Mouse (Mus musculus) kidney, postnatal 4 days (tissue): Measurements from ENCODE around the gene Mrps25.

Experiments
- DNase-seq, 2 experiments: peaks; one replicate each; pipeline ENCODE4 v3.0.0; 2021; ENCODE audit warnings: mixed read lengths in 2 of 2

Mrps25 gene

DNA sequence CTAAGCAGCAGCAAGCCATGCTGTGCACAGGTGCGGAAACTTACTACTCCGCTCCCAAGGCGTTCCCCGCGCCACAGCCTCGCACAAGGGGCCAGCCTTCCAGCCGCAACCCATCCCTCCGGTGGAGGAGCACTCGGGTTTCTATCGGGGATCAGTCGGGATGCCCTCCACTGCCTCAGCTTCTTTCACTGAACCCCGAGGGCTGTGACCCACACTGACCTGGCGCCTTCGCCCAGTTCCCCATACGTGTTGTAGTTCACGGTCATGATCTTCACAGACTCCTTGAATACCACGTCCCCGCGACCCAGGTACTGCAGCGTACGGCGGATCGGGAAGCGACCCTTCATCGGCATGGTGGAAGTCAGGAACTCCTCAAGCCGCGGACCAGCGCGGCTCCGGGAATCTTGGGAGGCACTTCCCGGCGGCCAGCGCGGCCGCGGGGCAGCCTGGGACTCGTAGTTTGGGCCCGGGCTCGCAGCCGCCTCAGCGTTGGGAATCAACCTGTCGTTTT, at the start of gene Mrps25:
Gene Mrps25 (minus strand): TSS at position 413 of the 511 bp plus-strand sequence.
- peak; percentile 82 to 86 for DNase-seq

DNA sequence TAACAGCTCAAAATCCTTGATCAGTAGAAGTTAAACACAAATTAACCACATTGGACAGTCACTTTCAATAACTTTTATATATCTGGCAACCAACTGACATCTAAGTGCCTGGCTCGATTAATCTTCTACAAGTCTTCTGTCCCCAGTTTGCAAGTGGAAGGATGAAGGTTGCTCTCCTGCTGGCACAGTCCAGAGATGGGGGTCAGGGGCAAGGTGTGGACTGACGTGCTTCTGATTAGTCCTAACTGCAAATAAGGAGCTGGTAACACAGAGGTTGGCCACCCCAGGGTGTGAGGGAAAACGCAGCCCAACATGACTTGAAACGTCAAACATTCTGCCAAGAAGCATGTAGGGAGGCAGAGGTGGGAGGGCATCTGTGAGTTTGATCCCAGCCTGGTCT, 47.9 kb upstream of the Mrps25 start:
- DNase-seq, result no peak

DNA sequence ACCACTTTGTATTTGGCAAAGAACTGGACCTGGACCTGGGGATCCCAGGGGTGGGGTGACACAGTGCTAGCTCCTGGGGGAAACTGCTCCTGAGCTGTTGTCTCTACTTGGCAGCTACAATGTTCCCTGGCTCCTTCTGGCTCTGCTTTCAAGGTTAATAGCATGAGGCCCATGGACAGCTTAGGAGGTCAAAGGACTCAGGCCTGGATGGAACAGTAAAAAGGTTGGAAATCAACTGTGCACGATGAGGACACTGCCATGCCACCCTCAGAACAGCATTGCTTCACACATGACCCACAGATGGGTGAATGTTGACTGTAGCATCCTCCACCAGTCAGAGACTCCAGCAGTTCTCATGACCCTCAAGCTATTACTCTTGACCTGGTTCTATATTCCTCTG, 47.5 kb upstream of the Mrps25 start:
- DNase-seq, result no peak

DNA sequence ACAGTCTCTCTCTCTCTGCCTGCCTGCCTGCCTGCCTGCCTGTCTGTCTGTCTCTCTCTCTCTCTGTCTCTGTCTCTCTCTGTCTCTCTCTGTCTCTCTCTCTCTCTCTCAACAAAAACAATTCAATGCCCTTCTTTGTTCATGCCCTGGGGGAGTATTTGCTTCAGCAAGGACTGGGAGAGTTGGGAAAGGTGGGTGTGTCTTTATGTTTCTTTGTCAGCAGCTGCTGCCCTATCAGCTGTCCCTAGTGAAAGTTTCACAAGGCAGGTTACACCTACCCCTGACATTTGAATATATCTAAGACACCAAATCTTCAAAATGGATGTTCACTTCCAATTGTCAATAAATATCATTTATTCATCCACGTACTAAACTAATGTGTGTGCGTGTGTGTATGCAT, 45.8 kb upstream of the Mrps25 start:
- no peak for DNase-seq

DNA sequence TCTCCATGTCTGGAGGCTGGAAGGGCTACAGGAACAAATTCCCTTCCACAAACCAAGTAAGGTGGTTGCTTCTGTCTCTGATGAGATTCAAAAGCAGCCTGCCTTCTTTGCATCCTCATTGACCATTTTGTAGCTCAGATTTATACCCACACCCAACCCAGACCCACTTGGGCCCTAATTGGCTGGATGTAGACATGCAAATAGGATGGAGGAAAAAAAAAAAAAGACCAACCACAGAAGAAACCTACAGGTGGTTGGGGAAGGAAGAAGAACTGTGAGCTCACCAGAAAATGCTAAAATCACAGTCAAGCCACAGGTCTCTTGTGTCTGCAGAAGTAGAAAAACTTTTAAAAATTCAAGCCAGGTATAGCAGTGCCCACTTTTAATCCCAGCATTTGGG, 45.3 kb upstream of the Mrps25 start:
- DNase-seq, result no peak

DNA sequence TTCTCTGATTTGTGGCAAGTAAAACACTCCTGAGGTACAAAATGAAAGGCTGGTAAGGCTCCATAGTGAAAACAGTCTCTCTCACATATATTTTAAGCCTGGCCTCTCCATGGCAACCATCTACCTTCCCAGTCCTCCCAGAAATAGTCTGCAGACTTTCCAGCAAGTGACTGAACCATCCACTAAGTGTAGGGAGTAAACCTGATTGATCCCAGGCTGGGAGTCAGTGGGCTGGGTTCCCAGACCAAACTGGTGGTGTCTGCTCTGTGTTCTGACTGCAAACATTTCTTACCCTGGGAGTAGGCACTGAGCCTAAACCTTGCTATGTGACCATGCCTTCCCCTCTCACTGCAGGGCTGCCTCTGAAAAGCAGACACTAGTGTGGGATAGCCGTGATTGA, 41.1 kb upstream of the Mrps25 start:
- peak; percentile 14 to 26 for DNase-seq

DNA sequence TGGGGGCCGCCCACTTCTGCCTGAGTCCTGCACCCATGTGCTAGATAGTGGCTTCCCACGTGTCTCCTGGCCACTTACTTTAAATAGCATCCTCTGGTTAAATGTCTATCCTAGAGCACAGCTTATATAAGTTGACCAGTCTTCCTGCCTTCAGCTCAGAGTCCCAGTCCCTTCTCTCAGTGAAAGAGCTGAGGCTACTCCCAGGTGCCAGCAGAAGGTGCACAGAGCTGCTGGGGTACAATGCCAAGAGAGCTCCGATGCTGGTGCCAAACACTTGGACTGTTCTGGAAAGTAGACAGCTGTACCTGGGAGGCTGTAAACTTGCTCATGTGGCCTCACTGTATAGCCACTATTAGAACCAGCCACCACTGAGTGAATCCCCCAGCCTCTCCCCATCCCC, 38.2 kb upstream of the Mrps25 start:
- no peak for DNase-seq

DNA sequence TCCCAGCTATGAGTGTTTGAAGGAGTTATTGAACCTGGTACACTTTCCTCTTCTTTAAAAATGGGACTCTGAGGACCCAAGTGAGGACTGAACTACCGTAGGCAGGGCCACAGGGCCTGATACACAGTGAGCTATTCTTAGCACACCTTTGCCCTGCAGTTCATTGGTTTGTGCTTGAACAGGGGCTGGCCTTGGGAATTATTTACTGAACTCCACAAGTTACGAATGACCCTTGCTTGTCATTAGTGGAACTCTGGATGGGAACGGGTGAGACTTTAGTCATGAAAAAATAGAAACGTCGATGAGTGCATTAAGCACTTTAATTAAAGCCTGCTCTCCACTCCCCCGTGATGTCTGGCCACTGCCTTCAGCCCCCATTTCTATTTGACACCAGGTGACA, 37.8 kb upstream of the Mrps25 start:
- DNase-seq, result peak in 1 of 2 experiments; percentile 17

DNA sequence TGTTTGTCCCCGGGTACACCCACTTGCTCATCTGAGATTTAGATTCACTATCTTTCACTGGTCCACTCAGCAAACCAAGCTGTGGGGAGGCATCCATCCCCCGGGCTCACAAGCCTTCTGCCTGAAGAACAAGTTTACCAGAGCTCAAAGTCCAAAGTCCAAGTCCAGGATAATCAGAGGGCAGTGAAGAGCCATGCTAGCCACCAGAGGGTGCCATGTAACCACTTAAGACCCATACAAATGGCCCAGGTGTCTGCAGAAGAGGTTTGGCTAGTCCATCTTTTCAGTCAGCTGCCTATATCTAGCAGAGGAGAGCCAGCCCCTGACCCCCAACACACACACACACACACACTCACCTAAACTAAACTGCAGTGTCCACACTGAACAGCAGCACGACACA, 35.6 kb upstream of the Mrps25 start:
- peak; percentile 62 to 76 for DNase-seq

DNA sequence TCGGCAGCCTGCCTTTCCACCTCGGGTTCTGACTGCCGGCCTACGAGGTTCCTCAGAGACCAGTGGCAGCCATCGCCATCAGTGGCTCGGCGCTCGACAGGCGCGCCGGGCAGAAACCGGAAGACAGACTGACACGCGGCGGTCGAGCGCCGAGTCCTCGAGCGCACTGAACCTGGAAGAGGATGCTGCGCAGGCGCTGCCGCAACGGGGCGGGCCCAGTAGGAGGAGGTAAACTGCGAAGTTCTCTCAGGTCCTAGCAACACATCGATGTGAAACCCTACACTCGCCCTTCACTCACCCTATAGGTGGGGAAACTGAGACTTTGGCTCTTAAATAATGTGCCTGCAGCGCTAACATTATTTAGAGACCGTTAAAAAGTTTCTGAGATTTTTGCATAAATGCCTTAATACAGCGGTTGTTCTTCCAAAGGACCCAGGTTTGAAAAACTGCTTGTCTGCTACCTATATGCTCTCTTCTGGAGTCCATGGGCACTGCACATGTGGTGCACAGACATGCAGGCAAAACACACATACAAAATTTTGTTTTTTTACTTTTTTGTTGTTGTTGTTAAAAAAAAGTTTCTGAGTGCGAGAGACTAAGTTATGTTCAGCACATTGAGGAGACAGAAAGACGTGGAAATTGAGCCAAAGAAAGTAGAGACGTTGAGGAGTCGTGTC, 31.1 kb upstream of the Mrps25 start, which contains the start of gene Rbsn:
Gene Rbsn (minus strand): TSS at position 153 of the 677 bp plus-strand sequence.
- peak; percentile 94 to 97 for DNase-seq

DNA sequence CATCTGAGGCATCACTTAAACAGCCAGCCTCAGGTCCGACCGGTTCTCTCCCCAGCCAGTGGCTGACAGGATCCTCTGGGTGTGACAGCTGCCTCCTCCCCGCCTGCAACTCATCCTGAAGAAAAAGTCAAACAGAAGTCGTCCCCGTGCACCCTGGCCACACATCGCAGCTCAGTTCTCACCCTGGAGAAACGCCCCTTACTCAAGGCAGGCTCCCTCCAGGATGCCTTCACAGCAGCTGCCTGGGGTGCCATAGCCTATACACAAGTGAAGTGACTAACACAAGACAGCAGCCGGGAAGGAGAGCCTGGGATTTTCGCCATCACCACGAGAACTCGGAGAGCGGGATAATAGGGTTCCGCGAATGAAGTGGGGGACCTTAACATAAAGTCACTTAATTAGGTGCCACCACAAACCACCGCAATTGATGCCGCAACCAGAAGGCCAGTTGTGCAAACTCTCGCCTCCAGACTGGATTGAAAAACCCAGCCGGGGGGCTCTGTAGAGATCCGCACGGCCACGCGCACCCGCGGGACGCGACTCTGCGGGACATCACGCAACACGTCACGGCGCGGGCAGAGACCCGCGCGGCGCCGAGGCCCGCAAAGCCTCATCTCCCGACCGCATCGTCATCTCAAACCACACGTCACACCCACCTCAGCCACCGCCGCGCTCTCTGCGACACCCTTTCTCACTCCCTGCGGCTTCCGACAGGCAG, 30.4 kb upstream of the Mrps25 start:
- DNase-seq, result no peak

DNA sequence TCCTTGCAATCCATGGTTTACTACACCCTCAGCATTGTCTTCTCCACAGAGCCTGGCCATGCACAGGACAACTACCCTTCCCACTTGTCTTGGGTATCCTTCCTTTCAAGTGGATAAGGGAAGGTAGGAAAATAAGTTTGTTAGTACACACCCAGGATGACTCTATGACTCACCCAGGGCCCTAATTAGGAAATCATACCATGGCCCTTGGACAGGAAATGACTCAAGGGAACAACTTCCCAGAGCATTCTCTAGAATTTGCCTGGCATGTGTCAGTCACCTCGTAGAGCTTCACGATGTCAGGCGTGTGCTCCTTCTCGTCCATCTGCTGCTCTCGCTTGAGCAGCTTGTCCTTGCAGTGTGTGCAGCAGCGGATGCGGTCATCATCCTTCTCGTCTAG, 15.6 kb upstream of the Mrps25 start:
- DNase-seq, result no peak

DNA sequence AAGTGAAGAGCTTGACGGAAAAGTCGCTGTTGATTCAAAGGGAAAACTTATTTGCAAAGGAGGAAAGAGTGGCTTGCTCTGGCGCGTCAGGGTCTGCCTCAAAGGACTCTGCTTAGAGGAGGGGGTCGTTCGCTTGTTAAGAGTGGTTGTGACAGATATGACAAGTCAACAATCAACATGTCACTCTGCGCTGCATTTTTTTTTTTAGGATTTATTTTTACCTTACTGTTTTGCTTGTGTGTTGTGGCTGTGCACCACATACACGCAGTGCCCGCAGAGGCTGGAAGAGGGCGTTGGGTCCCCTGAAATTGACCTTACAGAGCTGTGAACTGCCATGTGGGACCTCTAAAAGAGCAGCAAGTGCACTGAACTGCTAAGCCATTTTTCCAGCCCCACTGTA, 345 bp upstream of the Mrps25 start:
- DNase-seq, result peak; percentile 18 to 21

DNA sequence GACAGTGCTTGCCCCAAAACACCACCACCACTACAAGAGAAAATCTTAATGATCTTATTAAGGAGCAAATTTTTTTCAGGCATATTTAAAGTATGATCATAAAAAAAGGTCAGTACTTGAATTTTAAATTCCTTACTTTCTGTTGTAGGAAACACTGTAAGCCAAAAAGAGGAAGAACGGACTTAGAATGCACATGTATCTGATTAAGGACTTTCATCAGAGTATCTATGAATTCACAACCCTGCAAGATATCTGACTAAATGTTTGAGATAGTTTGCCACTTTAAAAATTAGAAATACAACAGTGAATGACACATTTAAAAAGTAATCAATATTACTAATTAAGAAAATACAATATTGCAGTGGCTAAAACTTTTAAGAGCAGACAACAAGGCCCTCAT, 7.4 kb downstream of the Mrps25 start:
- DNase-seq, result no peak

DNA sequence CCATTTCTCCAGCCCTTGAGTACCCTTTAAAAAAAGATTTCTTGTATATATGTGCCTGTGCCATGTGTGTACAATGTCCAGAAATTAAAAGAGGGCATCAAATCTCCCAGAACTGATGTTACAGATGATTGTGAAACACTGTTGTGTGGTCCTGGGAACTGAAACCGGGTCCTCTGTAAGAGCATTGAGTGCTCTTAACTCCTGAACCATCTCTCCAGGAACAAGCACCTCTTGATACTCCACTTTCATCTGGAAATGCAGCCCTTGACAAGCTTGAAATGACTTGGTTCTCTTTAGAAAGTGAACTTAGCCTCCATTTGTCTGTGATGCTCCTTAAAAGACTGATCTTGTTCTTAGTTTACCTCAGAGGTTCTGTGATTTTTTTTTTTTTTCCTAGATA, 21.1 kb downstream of the Mrps25 start:
- no peak for DNase-seq

DNA sequence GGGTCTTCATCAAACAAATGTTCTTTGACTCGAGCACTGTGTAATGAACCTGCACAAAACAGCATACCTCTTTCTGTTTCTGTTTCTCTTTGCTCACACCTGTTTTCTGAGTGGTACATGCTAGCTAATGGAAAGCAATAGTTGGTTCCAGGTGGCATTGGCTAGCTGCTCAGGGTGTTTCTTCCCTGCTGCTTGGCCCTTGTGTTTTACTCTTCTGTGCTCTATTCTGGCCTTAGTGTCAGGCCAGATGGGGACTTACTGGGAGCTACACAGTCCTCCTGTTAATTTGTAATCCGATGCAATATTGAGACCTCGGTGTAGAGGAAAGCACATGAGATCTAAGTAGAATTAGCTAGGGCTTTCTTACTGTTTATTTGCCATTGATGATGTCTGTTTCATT, 25.0 kb downstream of the Mrps25 start:
- DNase-seq, result no peak

DNA sequence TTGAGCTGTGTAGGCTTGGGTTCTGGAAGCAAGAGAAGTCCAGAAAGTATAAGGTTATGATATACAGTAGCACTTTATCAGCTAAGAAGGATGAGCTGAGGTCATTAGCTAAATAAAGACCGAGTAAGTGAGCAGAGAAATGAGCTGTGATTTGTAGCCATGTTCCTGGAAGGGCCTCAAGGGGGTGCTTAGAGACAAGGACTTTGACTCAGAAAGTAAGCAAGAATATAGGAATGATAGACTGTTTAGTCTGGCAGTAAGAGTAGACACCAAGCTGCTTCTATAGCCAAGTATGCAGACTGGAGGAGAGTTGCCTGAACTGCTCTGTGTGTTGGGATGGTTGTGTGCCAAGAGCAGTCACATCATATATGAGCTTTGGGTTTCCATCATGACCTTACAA, 30.1 kb downstream of the Mrps25 start:
- peak in 1 of 2 experiments; percentile 17 for DNase-seq

DNA sequence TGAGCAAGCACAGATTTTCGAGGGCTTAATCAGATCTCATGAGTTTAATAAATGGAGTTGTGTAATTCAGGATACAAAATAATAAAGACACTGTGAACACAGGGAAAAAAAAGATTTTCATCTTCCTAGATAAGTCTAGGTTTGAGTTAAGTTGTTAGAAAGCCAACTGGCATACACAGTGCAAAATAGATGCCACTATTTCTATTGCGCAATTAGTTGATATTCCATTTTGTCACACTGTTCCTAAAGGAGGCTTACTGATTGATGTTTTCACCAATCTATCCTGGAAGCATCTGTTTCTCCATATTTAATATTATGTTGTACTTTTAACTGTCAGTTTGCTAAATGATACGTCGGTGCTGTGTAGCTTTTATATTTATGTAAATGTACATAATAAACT, 38.0 kb downstream of the Mrps25 start:
- no peak for DNase-seq

DNA sequence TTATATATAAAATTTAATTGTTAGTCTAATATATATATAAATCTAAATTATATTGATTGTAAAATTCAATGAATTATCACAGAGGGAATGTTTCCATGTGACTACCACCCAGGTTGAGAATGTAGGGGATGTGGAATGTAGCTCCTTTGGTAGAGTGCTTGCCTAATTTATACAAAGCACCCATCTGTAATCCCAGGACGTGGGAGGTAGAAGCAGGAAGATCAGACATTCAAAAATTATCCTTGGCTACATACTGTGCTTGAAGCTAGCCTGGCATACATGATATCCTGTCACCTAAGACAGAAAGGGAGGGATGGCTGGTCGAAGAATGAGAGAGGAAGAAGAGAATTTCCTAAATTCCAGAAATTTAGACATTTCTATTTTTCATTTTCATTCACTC, 47.5 kb downstream of the Mrps25 start:
- no peak for DNase-seq

DNA sequence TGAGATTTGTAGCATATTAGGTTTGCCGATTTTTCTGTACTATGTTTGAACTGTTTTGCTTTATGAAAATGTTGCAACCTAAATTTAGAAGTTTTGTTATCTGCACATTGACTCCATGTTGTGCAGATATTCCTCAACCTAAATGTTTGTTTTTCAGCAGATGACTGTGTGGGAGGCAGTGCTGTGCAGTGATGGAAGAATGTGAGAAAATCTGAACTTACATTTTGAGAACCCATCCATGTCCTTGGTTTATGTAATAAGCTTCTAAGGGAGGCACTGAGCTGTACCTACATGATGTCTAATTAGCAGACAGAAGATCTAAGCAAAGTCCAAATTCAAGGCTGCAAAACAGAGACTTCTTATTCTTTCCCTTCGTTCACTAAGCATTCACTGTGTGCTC, 50.2 kb downstream of the Mrps25 start:
- DNase-seq, result no peak

DNA sequence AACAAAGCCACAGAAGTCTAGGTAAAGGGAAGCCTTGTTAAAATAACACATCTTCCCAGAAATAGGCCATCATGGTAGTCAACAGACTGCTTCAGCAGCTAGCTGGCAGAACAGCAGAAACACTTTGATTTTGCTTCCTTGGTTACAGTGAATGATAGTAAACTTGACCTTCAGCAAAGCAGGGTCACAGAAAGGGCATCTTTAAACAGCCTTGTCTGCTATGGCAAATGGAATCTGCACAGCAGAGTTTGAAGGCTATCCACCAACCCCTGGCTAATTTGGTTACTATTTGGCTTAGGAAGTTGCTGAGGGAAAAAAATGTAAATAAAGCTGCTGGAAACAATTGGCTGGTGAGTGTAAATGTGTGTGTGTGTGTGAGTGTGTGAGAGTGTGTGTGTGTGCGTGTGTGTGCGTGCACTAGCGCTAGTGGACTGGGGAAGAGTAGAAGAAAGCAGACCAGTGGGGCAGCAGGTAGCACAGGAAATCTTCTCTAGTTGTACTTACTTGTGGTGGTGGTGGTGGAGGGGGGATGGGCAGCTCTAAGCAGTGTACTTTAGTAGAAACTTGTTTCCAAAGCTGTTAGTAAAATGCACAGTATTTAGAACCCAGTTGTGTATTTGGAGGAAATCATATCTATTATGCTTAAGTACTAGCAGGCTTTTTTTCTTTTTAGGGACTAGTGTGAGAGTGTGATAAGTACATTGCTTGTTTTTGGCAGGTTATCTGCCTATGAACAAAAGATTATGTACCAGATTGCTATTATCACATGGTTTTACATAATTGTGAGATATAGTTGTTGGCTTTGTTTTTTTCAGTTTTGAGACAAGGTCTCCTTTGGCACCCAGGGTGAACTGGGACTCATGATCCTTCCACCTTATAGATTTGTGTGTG, 51.6 kb downstream of the Mrps25 start:
- peak in 1 of 2 experiments; percentile 13 for DNase-seq

DNA sequence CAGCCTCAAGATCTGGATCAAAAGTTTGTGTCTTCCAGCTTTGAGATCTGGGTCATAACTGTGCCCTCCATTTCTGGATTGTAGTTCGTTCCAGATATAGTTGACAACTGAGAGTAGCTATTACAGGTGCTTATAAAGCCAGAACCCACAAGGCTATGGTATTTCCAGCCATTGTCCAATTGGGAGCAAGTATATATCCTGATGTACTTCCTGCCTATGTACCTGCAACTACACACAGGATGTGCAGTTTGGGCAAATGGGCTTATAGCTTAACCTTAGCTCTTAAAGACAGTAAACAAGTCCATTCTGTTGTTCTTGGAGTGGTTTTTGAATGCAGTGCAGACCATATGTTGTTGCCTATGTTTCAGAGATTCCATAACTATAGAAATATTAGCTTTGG, 52.4 kb downstream of the Mrps25 start:
- DNase-seq, result no peak

DNA sequence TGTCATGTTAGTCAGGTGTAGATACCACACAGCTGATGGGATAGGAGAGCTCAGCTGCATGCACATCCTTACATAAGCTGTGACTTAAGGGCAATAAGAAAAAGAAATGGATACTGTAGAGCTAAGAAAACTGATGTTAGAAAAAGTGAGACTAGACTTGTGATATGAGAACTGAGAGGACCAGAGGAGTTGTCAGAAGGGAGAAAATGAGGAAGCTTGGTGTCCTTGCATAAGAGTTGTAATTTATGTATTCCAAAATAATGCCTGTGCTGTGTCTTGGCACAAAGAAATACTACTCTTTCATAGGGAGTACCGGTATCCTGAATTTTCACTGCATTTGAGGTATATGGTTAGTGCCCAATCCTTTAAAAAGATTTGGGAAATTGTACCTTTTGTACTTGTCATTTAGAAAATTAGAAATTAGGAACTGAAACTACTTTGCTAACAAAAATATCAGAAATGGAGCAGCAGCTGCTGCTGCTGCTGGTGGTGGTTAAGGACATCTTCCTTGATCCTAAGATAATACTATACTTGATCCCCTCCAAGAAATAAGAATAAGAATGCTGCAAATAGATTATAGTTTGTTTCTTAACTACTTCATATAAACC, 56.9 kb downstream of the Mrps25 start:
- no peak for DNase-seq
